Mouse (Mus musculus) brown adipose tissue, adult 24 weeks (tissue): Measurements from ENCODE around the gene 6430571L13Rik. TPM values are rescaled to one million over a fixed set of nuclear protein-coding genes. Genes with fewer than 3 reads are reported as not detected.
"Not testable (repeated sequence)": the region's sequence is repeated elsewhere in the genome, so short reads cannot be mapped to it uniquely, and the experiment has no call there.

Experiments used
- H3K27ac ChIP-seq: fragments of 200-500 bp; replicated peaks from 2 replicates; pipeline ENCODE4 v1.5.1; 2012; ENCODE audit warnings: low read depth, mild to moderate bottlenecking, low read length
- H3K4me1 ChIP-seq: fragments of 200-500 bp; 2 replicates; pipeline ENCODE4 v1.6.1; 2012; ENCODE audit warnings: low read length, mixed read lengths; ENCODE audit not compliant: control insufficient read depth, insufficient read depth, insufficient read length
- H3K4me3 ChIP-seq: fragments of 200-500 bp; 2 replicates; pipeline ENCODE4 v1.5.1; 2012; ENCODE audit warnings: low read depth, mild to moderate bottlenecking, low read length, moderate library complexity; ENCODE audit not compliant: insufficient read depth
- polyA plus RNA-seq: library from polyadenylated mRNA; stranded (reverse); fragments of >200 nt; gene quantifications from 2 replicates; pipeline ENCODE4 v1.2.4, GENCODE M21; 2012; ENCODE audit not compliant: missing spikeins, insufficient read depth, insufficient read length

6430571L13Rik gene
- polyA plus RNA-seq, 1 experiment, result 8.8 TPM

DNA sequence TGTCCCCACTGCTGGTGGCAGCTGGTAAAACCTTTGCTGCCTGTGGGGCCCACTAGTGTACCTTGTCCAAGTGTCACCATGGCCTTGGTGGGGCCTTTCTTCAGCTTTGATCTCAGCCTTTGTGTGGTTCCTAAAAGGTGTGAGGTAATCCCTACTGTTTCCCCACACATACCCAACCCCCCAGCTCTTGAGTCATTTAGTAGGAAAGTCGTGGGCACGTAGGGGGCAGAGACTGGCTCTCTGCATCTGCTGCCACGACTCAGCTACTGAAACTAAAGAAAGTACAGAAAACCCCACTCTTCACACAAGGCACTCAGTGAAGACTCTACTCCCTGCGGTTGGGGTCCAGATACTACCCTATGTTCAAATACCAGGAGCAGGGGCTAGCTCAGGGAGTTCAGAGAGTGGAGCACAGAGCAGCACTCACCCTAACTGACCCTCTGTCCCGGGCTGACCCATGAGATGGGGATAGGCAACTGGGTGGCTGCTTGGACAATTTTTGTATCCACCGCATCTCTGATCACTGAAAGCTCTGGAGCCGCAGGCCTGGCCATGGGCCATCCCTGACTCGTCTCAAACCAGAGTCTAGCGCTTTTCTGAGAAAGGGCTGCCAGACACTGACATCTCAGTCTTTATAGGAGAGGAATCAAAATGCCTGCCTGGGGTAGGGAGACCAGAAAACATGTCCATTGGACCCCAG lies 37.1 kb upstream of the 6430571L13Rik start:
- H3K27ac ChIP-seq, result no peak overlapping the region
- H3K4me1 ChIP-seq, result peaks cover 15% of the 10 kb centered on the region; the same call in 1 of the 2 replicates
- no peak overlapping the region for H3K4me3 ChIP-seq

DNA sequence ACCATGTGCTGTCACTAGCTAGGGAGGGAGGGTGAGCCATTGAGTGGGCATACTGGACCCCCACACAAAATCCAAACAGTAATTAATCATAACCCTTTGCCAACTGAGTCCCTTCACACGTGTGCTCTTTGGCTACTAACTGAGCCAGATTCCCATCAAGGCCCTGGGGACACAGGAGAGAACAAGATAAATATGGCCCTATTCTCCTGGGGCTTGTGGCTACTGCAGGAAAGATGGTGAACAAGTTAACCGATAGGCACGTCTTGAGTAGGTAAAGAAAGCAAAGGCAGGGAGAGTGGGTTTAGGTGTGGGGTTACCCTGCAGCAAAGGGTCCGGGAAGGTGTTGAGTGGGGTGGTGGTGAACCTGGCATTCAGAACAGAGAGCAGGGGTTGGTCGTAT lies 36.5 kb upstream of the 6430571L13Rik start:
- Histone ChIP-seq H3K27ac (no peak overlapping the region), H3K4me3 (no peak overlapping the region)

DNA sequence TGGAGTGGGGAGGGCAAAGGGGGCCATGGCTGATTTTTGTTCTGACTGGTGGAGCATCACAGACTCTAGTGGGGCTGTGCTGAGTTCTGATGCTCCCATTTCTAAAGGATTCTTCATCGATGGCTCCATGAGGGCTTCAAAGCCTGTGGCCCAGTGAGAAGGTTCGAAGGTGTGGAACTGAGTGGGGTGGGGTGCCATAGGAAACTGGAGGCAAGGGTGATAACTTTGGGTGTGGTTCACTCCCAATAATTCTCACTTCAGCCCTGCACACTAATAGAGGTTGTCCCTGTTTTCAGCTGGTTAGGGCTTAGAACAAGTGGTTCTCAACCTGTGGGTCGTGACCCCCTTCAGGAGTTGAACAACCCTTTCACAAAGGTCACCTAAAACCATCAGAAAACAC lies 36.0 kb upstream of the 6430571L13Rik start:
- H3K4me3 ChIP-seq, result no peak overlapping the region
- no peak overlapping the region for H3K27ac ChIP-seq
- peaks cover 15% of the 10 kb centered on the region; the same call in 1 of the 2 replicates for H3K4me1 ChIP-seq

More for the DNA sequence above, 36.5 kb upstream of the 6430571L13Rik start:
- H3K4me1 ChIP-seq, result peaks cover 15% of the 10 kb centered on the region; the same call in 1 of the 2 replicates

DNA sequence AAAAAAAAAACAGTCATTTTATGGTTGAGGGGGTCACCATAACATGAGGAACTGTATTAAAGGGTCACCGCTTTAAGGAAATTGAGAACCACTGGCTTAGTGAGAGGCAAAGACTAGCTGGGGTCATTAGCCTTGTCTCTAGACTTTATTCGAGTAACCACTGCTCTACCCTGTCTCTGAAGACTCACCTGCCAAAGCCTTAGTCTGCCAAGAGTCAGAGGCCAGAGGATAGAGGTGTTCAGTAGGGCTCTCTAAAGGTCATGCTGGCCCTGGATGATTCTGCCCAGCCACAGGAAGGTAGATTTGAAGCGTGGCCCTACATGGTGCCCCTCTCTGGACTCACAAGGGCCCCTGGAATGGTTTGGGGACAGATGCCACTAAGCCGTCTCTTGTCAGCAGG lies 35.4 kb upstream of the 6430571L13Rik start:
- peaks cover 15% of the 10 kb centered on the region; the same call in 1 of the 2 replicates for H3K4me1 ChIP-seq
- H3K4me3 ChIP-seq, result no peak overlapping the region
- H3K27ac ChIP-seq, result no peak overlapping the region

DNA sequence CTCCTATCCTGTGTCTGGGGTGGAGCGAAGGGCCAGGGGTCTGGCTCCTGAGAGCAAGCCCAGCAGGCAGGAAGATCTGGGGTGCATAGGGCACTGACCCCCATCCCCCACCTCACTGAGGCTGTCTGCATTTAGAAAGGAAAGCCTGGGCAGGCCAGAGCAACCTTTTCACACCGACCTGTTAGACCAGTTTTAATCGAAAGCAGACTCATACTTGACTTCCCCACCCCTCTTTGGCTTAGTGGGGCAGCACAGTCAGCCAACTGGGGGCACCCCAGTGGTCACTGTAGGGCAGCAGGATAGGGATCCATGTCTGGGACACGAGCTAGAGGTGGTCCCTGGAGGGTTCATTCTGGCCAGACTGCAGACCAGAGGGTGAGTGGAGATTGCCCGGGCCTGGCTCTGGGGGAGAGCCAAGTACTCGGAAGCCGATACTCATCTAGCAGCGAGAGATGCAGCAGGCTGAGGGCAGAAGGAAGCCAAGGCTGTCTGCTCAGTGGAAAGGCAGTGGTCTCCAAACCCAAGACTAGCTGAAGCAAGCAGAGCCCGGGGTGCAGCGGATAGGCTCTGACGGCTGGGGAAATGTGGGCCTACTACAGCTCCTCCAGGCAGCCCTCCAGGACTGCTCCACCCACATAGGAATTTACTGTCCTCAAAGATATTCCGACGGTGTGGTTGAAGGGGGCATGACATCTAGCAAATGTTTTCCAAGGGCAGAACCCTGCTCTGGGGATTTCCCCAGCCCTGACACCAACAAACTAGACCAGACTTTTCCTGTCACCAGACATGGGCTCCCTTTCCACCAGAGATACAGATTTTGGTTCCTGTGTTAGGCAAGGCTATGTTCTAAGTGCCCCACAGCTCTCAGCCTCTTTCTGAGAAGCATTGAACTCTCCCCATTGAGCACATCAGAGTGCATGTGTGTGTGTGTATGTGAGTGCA lies 34.5 kb upstream of the 6430571L13Rik start:
- Histone ChIP-seq H3K4me3 (no peak overlapping the region), H3K4me1 (peaks cover 15% of the 10 kb centered on the region; the same call in 1 of the 2 replicates), H3K27ac (no peak overlapping the region)

DNA sequence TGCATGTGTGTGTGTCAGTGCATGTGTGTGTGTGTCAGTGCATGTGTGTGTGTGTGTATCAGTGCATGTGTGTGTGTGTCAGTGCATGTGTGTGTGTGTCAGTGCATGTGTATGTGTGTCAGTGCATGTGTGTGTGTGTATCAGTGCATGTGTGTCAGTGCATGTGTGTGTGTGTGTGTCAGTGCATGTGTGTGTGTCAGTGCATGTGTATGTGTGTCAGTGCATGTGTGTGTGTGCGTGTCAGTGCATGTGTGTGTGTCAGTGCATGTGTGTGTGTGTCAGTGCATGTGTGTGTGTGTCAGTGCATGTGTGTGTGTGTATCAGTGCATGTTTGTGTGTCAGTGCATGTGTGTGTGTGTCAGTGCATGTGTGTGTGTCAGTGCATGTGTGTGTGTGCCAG lies 33.7 kb upstream of the 6430571L13Rik start:
- peaks cover 15% of the 10 kb centered on the region; the same call in 1 of the 2 replicates for H3K4me1 ChIP-seq
- not testable (repeated sequence) for H3K4me3 ChIP-seq, H3K27ac ChIP-seq

DNA sequence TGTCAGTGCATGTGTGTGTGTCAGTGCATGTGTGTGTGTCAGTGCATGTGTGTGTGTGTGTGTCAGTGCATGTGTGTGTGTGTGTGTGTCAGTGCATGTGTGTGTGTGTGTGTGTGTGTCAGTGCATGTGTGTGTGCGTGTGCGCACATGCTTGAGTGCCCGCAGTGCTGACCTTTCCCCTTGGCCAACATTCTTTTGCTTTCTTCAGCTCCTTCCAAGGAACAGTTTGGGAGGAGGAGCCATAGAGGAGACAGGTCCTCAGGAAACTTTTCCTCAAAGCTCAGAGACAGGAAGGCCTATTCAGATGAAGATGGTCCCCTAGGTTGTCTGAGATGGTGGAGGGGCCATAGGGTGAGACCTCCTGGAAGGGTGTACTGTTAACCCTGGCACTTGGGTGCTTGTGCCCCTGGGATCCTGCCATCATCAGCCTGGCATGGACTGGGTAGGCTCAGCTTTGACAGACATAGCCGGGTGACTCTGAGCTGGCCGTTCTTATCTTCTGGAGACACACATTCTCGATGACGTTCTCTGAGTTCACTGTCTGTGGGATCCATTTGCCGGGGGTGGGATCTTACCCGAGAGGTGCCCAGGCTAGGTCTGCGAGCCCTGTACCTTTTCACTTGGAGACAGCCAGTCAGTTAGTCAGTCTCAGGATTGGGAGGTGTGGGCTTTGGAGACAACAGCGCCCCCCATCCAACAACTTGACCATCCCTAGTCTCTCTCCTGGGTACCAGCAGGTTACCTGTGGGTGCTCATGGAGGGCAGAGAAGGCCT lies 33.1 kb upstream of the 6430571L13Rik start:
- H3K27ac ChIP-seq, result peak overlapping the region; percentile 48
- no peak overlapping the region for H3K4me3 ChIP-seq
- peaks cover 15% of the 10 kb centered on the region; the same call in 1 of the 2 replicates for H3K4me1 ChIP-seq

DNA sequence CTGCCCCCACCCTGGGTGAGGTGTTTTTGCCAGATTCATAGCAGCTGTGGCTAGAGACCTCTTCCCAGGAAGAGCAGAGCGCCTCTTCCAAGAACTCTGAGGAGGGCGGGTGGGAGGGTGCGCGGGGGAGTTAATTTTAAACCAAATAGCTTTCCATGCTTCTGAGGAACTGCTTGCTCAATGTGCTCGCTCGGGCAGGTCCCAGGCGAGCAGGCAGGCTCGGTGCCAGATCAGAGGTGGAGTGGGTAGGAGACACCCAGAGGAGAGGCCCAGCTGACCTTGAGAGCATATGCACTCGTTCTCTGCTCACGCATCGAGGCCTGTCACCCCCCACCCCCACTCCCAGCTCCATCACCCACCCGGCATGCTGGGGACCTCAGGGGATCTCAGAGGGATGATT lies 32.5 kb upstream of the 6430571L13Rik start:
- Histone ChIP-seq H3K27ac (peak overlapping the region; percentile 63), H3K4me1 (peaks cover 15% of the 10 kb centered on the region; the same call in 1 of the 2 replicates), H3K4me3 (no peak overlapping the region)

DNA sequence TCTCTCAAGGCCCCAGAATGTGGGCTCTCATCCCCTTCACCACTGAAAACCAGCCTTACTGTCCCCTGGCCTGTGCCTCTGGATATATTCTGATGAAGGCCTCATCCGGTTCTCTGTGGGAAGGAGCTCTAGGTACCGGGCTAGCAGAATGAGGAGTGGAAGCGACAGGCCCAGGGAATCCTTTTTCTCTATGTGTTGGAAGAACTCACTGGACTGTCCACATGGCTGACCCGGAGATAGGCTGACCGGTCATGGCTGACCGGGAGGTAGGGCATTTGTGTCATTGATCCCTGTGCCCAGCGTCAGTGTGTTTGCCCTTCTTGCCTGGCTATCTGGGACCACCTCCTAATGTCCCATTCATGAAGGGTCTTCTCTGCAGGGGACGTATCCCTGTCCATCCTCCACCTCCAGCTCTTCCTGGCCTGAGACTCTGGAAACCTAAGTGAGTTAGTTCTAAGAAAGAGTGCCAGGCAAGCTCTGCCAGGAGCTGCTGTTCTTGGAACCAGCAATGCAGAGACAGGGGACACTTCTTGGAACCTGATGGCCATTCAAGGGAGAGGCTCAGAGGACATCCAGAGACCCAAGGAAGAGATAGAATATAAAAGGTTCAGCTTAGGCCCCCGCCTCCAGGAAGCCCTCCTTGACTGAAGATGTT lies 31.9 kb upstream of the 6430571L13Rik start:
- peak overlapping the region; percentile 63 for H3K27ac ChIP-seq
- no peak overlapping the region for H3K4me3 ChIP-seq
- H3K4me1 ChIP-seq, result peaks cover 15% of the 10 kb centered on the region; the same call in 1 of the 2 replicates

DNA sequence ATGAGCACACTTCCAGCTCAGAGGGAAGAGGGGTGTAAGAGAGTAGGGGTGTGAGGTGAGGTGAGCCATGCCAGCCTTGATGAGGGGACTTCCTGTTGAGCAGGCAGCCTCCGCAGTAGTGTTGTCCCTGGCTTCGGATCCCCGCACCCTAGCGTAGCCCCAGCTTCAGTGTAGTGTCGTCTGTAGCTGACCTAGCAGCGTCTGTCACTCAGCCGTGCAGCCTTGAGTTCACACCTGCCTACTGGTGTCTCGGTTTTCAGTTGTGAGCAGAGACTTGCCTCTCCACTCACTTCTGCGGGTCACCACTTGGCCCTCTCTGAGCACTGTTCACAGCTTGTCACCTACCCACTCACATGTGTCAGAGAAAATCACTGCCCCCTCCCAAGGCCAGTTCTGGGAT lies 31.2 kb upstream of the 6430571L13Rik start:
- Histone ChIP-seq H3K4me3 (no peak overlapping the region), H3K27ac (no peak overlapping the region), H3K4me1 (peaks cover 15% of the 10 kb centered on the region; the same call in 1 of the 2 replicates)

DNA sequence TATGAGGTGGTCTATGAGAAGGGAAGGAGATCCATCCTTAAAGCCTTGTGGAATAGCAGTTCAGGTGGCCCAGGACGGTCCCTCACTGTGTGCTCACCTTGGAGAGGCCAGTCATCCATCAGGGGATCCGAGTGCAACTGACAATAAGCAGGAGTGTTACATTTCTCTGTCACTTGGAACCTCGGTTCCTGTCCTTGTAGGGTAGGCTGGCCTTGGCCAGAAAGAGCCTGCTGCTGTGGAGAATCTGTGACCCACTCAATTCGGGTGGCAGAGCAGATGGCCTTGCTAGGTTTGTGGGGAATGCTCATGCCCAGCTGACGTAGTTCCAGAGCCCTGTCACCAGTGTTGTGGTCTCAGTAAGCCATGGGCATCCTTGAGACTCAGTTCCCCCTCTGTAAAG lies 30.8 kb upstream of the 6430571L13Rik start:
- Histone ChIP-seq H3K4me1 (peaks cover 15% of the 10 kb centered on the region; the same call in 1 of the 2 replicates), H3K27ac (no peak overlapping the region), H3K4me3 (no peak overlapping the region)

DNA sequence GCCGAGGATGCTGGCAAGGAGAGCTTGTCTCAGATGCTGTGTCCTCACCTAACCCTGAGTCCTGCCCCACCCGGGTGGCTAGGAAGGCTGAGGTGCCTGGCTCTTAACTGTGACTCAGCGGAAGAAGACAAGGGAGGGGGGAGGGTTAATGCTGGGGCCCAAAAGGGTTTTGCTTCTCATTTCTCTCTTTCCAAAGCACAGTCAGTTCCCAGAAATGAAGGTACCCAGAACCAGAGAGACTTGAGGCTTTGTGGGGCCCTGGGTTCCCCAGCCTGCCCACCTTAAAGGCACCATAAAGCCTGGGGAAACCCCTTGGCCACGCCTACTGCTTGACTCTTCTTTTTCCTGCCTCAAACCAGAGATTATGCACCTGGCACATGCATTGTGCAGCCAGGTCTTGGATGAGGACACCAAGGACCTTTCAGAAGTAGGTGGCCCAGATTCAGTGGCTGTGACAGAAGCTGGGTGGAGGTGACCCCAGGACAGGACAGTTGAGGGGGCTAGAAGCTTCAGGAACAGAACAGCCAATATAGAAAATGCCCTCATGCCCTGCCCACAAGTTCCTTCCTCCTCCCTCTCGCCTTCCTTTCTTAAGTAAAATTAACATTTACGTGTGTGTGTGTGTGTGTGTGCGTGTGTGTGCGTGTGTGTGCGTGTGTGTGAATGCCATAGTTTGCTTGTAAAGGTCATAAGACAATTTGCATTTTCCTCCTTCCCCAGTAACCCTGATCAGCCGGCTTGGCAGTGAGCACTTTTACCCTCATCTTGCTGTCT lies 27.4 kb upstream of the 6430571L13Rik start:
- Histone ChIP-seq H3K4me3 (no peak overlapping the region), H3K4me1 (peaks cover 2% of the 10 kb centered on the region; the same call in 1 of the 2 replicates), H3K27ac (no peak overlapping the region)

DNA sequence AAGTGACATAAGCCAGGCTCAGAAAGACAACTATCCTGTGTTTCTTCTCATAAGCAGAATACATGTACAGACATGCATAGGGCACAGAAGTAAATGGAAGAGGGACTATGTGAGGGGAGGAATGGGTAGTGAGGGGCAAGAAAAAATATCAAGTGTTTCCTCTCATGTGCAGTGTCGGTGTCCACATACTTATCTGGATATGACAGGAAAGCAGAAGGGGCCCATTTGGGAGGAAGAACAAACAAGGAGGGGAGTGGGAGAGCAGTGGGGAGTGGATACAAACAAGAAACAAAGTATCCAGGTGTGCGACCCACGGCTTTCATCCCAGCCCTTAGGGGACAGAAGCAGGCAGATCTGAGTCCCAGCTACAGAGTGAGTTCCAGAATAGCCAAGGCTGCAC lies 26.5 kb upstream of the 6430571L13Rik start:
- no peak overlapping the region for H3K4me3 ChIP-seq
- 0 out of 2 replicates have a peak, but pooled peaks cover 6% of the 10 kb centered on the region for H3K4me1 ChIP-seq
- H3K27ac ChIP-seq, result no peak overlapping the region

DNA sequence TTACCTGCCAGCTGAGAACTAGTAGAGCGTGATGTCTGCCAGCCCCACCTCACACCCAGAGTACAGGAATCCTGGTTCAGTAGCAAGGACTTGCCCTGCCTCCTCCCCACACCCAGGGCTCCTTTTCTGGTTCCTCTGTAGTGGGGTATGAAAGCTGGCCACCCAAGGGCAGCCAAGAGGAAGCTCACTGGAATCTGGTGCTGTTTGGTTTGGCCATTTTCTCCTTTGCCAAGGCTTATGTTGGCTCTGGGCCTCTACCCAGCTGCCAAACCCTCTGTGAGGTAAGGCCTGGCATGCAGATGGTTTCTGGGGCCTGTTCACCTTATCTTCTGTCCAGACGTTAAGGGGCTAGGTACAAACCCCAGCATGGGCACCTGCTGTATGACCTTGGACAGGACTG lies 24.6 kb upstream of the 6430571L13Rik start:
- Histone ChIP-seq H3K4me1 (0 out of 2 replicates have a peak, but pooled peaks cover 6% of the 10 kb centered on the region), H3K27ac (0 out of 2 replicates have a peak overlapping the region, but pooled peaks have one; percentile 10), H3K4me3 (no peak overlapping the region)
